Mouse (Mus musculus) C2C12 (cell line): ENCODE measurements at regions not wholly inside any gene's neighbourhood (a gene's known extent, or its start where the extent isn't known, plus 50 kb on each side); places are given as distances from the start of the nearest gene placed in this dataset.

Source experiments
- CEBPB ChIP-seq: IDR thresholded peaks from one replicate; pipeline ENCODE4 v1.6.1; 2011; ENCODE audit warnings: low read depth, mild to moderate bottlenecking, control low read depth, moderate library complexity
- CTCF ChIP-seq: IDR thresholded peaks from one replicate; pipeline ENCODE4 v1.5.1; 2011; ENCODE audit not compliant: control insufficient read depth, insufficient read depth, insufficient read length

DNA sequence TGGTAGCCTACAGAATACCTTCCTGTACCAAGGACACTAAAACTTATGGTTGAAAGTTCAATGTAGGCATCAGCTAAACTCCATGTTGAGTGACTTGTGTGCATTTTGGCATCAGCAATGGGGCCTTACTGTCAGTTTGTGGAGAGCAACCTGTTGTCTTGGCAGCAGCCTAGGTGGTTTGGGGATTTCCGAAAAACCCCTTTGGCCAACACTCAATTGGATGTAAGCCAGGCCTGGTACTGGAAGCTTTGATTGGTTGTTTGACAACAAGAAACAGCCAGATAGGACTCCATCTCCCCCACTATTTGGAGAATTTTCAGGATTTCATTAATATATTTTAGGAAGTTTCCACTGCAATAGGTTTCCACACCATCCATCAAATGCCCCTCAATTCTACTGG lies 390.6 kb upstream of the 2610001J05Rik start:
- TF ChIP-seq CTCF (no peak), CEBPB (no peak)
